Mouse (Mus musculus) CD4-positive helper T cell, adult 2 months (primary cell): ENCODE results near the gene App.

Source experiments
- DNase-seq: peaks from one replicate; pipeline ENCODE4 v3.0.0-alpha.2; 2012; ENCODE audit warnings: low read depth, missing footprints, low spot score

App gene

DNA sequence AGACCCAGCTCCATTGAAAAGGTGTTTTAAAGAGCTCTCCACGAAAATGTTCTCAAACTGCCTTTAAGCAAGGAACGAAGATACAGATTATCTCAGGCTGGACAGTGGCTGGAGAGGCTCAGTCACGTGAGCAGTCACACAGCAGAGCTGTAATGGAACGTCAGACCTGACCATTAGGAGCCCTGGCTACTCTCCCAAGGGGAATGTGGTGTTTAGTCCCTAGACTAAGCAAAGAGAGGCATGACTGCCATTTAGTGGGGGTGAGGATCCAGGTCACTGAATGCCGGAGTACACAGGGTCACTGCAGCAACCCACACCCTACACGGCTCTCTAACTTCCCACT lies 199.4 kb downstream of the App start:
- DNase-seq: no peak

- no peak for DNase-seq
Measured at GRCm38 (mm10) chr16:84973446-84974175, 200.0 kb downstream of the App start.

- peak; percentile 44 for DNase-seq
Measured at GRCm38 (mm10) chr16:84971535-84972330, 201.8 kb downstream of the App start.

- DNase-seq: no peak
Measured at GRCm38 (mm10) chr16:84969026-84969425, 204.5 kb downstream of the App start.

DNA sequence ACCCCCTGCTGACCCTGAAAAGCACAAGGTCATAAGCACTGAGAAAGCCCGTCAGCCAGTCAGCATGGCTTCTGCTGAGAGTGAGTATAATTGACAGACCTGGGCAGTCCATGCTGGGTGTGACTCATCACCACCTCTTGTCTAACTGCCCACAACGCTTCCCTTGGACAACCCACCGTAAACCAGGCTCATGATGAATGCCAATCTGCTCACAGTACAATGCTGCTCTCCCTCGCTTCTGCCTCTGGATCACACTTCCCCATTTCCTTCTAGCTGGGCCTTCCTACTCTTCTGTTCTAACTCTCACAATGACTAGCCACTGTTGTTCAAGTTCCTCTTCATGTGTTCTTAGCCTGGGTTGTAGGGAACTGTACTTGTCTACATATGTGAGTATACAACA lies 206.6 kb downstream of the App start:
- no peak for DNase-seq

- no peak for DNase-seq
Measured at GRCm38 (mm10) chr16:84966096-84966495, 207.5 kb downstream of the App start.

DNA sequence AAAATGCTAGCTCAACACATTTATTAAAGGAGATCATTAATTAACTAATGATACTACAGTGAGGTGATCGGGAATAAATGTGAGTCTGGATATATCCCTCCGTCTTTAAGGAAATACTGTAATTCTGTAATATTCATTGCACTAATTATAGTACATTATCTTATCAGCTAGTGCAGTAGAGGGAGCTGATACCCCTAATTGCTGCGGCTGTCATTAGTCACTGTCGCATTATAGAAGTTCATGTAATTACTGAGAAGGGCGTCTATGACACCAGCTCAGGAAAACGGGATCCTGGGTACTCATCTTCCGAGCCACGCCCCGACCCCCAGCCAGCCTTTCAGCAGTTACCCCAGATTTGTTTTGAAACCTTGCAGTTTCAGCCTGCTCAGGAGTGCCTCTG lies 209.6 kb downstream of the App start:
- no peak for DNase-seq

DNA sequence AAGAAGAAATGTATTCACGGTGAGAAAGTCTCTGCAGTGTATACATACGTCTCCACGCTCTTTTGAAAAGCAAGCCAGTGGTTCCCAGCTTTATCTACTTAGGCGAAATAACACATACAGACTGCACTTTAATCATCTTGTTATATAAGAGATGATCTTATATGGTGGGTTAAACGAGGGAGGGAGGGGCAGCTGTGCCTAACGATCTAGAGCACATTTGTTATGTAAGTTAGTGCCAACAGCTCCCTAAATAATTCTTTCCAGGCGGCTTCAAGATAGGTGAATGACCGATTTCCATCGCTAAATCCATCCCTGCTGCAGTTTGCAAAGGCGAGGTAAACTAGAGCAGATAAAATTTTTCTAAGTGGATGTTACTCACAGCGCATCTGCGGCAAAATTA lies 210.0 kb downstream of the App start:
- no peak for DNase-seq

GRCm38 (mm10) chr16:84957253-84957652 lies 216.3 kb downstream of the App start:
- DNase-seq: no peak

DNA sequence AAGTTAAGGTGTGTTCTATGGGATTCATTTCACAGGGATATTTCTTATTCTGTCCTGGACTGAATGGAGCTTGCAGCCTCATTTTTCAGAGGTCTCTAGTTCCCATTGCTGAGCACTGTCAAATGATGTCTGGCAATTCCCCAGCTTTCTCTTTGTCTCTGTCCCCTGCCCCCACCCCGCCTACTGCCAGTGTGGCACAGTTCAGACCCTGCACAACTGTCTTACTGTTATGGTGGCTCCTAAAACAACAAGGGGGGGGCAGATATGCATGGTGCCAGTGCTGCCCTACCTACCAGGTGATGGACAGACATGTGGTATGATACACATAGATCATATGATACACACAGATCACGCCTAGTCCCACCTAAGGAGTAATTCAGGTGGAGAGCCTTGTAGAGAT lies 216.9 kb downstream of the App start:
- DNase-seq: no peak

- DNase-seq: no peak
Measured at GRCm38 (mm10) chr16:84955840-84956239, 217.7 kb downstream of the App start.

DNA sequence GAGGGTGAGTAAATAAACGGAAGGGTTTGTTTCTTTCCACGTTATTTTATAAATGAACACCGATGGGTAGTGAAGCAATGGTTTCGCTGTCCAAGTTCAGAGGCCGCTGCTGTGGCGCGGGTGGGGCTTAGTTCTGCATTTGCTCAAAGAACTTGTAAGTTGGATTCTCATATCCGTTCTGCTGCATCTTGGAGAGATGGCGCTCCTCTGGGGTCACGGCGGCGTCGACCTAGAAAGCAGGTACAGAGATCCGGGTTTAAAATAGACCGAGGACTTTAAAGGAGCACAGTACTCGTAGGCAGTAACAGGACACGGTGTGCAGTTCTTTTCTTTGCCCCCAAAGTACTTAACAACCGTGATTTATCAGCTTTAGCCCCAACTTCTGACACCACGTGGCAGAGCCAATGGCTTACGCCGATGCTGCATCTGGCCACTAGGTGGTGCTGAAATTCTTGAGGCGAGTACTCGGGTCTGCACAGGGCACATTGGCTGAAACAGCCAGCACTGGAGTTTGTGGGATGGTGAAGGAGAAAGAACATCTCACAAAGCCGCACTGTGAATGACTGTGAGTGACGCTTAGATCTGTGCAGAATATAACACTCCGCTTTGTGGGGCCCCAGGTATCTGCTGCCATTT lies 218.2 kb downstream of the App start:
- DNase-seq: peak; percentile 63

GRCm38 (mm10) chr16:84931024-84931423 lies 242.5 kb downstream of the App start:
- no peak for DNase-seq

GRCm38 (mm10) chr16:84927827-84928226 lies 245.7 kb downstream of the App start:
- no peak for DNase-seq

GRCm38 (mm10) chr16:84919649-84920308 lies 253.8 kb downstream of the App start:
- no peak for DNase-seq

- no peak for DNase-seq
Measured at GRCm38 (mm10) chr16:84919087-84919486, 254.5 kb downstream of the App start.

- no peak for DNase-seq
Measured at GRCm38 (mm10) chr16:84916772-84917171, 256.8 kb downstream of the App start.

DNA sequence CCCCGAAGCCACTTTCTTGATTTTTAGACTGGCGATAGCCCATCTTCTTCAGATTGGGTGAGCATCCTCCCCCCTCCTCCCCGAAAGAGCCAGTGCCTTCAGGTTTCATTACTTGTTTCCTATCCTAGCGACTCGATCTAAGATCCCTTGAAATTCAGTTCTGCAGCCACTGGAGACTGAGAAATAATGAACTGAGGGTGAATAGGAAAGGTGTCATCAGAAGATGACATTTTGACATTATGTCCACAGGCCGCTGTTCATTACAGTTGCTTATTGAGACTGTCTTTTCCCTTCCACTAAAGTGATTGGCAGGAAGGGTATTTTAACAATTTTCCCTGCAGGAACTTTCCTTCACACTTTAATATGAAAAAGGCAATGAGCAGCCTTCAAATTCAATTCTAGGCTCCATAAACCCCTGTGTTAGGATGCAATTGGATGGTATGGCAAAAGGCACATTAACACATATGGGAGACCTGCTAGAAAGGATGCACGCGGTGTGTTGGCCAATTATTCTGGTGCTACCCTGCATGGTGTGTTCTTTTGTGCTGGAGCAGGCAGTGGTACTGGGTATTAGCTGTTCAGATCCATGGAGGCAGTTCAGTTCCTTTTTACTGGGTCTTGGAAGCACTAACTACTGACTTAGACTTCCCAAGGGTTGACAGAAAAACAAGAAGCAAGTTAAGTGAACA lies 261.9 kb downstream of the App start:
- DNase-seq: no peak

- no peak for DNase-seq
Measured at GRCm38 (mm10) chr16:84902995-84903394, 270.6 kb downstream of the App start.
